Mouse (Mus musculus) heart, embryonic 13.5 days (tissue): ENCODE results near the gene Kifc3. TPM values are rescaled to one million over a fixed set of nuclear protein-coding genes. Genes with fewer than 3 reads are reported as not detected.

Experiments used
- ATAC-seq: fragments of 200-750 bp; cut with Nextera tagmentation; 2 replicates; pipeline ENCODE4 v1.8.0; 2017; ENCODE audit warnings: moderate TSS enrichment; ENCODE audit not compliant: insufficient number of reproducible peaks, low FRiP score, low TSS enrichment; ENCODE audit errors: extremely low read depth
- H3K27ac ChIP-seq: fragments of 300-500 bp; sonication (generic); replicated peaks from 2 replicates; pipeline ENCODE4 v1.5.1; 2015; ENCODE audit warnings: moderate library complexity, mild to moderate bottlenecking, inconsistent platforms
- H3K27me3 ChIP-seq: fragments of 300-500 bp; sonication (generic); replicated peaks from 2 replicates; pipeline ENCODE4 v1.6.1; 2015; ENCODE audit warnings: mild to moderate bottlenecking, inconsistent platforms
- H3K36me3 ChIP-seq: fragments of 300-500 bp; sonication (generic); 2 replicates; pipeline ENCODE4 v1.6.1; 2015; ENCODE audit warnings: mild to moderate bottlenecking, inconsistent platforms
- H3K4me1 ChIP-seq: fragments of 300-500 bp; sonication (generic); 2 replicates; pipeline ENCODE4 v1.6.1; 2015; ENCODE audit warnings: inconsistent platforms
- H3K4me2 ChIP-seq: fragments of 300-500 bp; sonication (generic); 2 replicates; pipeline ENCODE4 v1.6.1; 2015; ENCODE audit warnings: inconsistent platforms, mild to moderate bottlenecking, moderate library complexity
- H3K4me3 ChIP-seq: fragments of 300-500 bp; sonication (generic); 2 replicates; pipeline ENCODE4 v1.5.1; 2015; ENCODE audit warnings: moderate library complexity, mild to moderate bottlenecking, inconsistent platforms
- H3K9ac ChIP-seq: fragments of 300-500 bp; sonication (generic); 2 replicates; pipeline ENCODE4 v1.6.1; 2015; ENCODE audit warnings: inconsistent platforms, mild to moderate bottlenecking, moderate library complexity
- H3K9me3 ChIP-seq: fragments of 300-500 bp; sonication (generic); 2 replicates; pipeline ENCODE4 v1.6.1; 2016; ENCODE audit warnings: inconsistent platforms
- WGBS: fragments of 180-500 bp; shearing (Covaris S2); methylation state at CpG from one replicate; pipeline ENCODE4 v1.1.7; 2015; ENCODE audit warnings: mixed read lengths; 5-methylcytosine and 5-hydroxymethylcytosine counted together
- polyA plus RNA-seq: library from polyadenylated mRNA; unstranded; fragments of >200 nt; fragmentation: Nextera tagmentation; extraction: Ambion mirVana; gene quantifications from 2 replicates; pipeline ENCODE4 v1.2.1, GENCODE M21; 2015

The Kifc3 gene
- polyA plus RNA-seq, 1 experiment from 2014 or later = 10.6 TPM

- Histone ChIP-seq H3K36me3 (no peaks in the 10 kb centered on the region), H3K4me1 (peaks cover 20% of the 10 kb centered on the region), H3K9me3 (no peaks in the 10 kb centered on the region), H3K4me3 (no peak overlapping the region), H3K9ac (no peak overlapping the region), H3K27ac (peak overlapping the region; percentile 46), H3K4me2 (peak overlapping the region; percentile 22; the same call in 1 of the 2 replicates), H3K27me3 (no peaks in the 10 kb centered on the region)
- 32% methylated on average over 7 of the region's 7 CpGs for WGBS
- ATAC-seq = no peak
Observed at GRCm38 (mm10) chr8:95226251-95227150, 23.9 kb upstream of the Kifc3 start.

- Histone ChIP-seq H3K4me2 (no peak overlapping the region), H3K27ac (no peak overlapping the region), H3K36me3 (no peaks in the 10 kb centered on the region), H3K4me3 (no peak overlapping the region), H3K9ac (no peak overlapping the region), H3K27me3 (no peaks in the 10 kb centered on the region), H3K4me1 (peaks cover 29% of the 10 kb centered on the region), H3K9me3 (no peaks in the 10 kb centered on the region)
- no peak for ATAC-seq
- WGBS = 84% methylated on average over 5 of the region's 5 CpGs
Observed at GRCm38 (mm10) chr8:95223969-95224368, 21.4 kb upstream of the Kifc3 start.

- no peaks in the 10 kb centered on the region for H3K9me3 ChIP-seq
- no peaks in the 10 kb centered on the region for H3K36me3 ChIP-seq
- H3K4me2 ChIP-seq = no peak overlapping the region
- H3K4me1 ChIP-seq = peaks cover 12% of the 10 kb centered on the region
- WGBS = 24% methylated on average over 2 of the region's 2 CpGs
- H3K27ac ChIP-seq = peak overlapping the region; percentile 32; the same call in 1 of the 2 replicates
- no peaks in the 10 kb centered on the region for H3K27me3 ChIP-seq
- no peak overlapping the region for H3K4me3 ChIP-seq
- no peak for ATAC-seq
- H3K9ac ChIP-seq = peak overlapping the region; percentile 5; the same call in 1 of the 2 replicates
Observed at GRCm38 (mm10) chr8:95221045-95221444, 18.4 kb upstream of the Kifc3 start.

- H3K36me3 ChIP-seq = no peaks in the 10 kb centered on the region
- ATAC-seq = peak; percentile 51; the same call in 1 of the 2 replicates
Observed at GRCm38 (mm10) chr8:95220571-95220998, 18.0 kb upstream of the Kifc3 start.

GRCm38 (mm10) chr8:95219623-95220022 lies 17.0 kb upstream of the Kifc3 start:
- H3K9ac ChIP-seq = no peak overlapping the region
- no peaks in the 10 kb centered on the region for H3K27me3 ChIP-seq
- H3K27ac ChIP-seq = no peak overlapping the region
- ATAC-seq = no peak
- no peaks in the 10 kb centered on the region for H3K9me3 ChIP-seq
- no peak overlapping the region for H3K4me2 ChIP-seq
- H3K4me1 ChIP-seq = peaks cover 19% of the 10 kb centered on the region
- no peak overlapping the region for H3K4me3 ChIP-seq
- H3K36me3 ChIP-seq = no peaks in the 10 kb centered on the region
- 83% methylated on average over 8 of the region's 8 CpGs for WGBS

More at GRCm38 (mm10) chr8:95220571-95220998, 18.0 kb upstream of the Kifc3 start:
- 44% methylated on average over 7 of the region's 7 CpGs for WGBS
- Histone ChIP-seq H3K27me3 (no peaks in the 10 kb centered on the region), H3K4me2 (no peak overlapping the region), H3K9me3 (no peaks in the 10 kb centered on the region), H3K9ac (peak overlapping the region; percentile 6; the same call in 1 of the 2 replicates), H3K4me3 (no peak overlapping the region), H3K27ac (peak overlapping the region; percentile 32; the same call in 1 of the 2 replicates), H3K4me1 (peaks cover 12% of the 10 kb centered on the region)

- Histone ChIP-seq H3K36me3 (no peaks in the 10 kb centered on the region), H3K27me3 (no peaks in the 10 kb centered on the region), H3K9me3 (no peaks in the 10 kb centered on the region), H3K27ac (no peak overlapping the region), H3K4me1 (peaks cover 26% of the 10 kb centered on the region), H3K9ac (no peak overlapping the region), H3K4me2 (no peak overlapping the region), H3K4me3 (no peak overlapping the region)
- ATAC-seq = no peak
- WGBS = 72% methylated on average over 11 of the region's 11 CpGs
Observed at GRCm38 (mm10) chr8:95215709-95216360, 13.2 kb upstream of the Kifc3 start.

GRCm38 (mm10) chr8:95209924-95210323 lies 7.3 kb upstream of the Kifc3 start:
- H3K27ac ChIP-seq = peak overlapping the region; percentile 64
- no peaks in the 10 kb centered on the region for H3K36me3 ChIP-seq
- no peaks in the 10 kb centered on the region for H3K9me3 ChIP-seq
- no peak for ATAC-seq
- 0 out of 2 replicates have a peak overlapping the region, but pooled peaks have one; percentile 19 for H3K9ac ChIP-seq
- peaks cover 43% of the 10 kb centered on the region for H3K4me1 ChIP-seq
- WGBS = 30% methylated on average over 11 of the region's 11 CpGs
- H3K4me2 ChIP-seq = peak overlapping the region; percentile 40
- H3K27me3 ChIP-seq = no peaks in the 10 kb centered on the region
- H3K4me3 ChIP-seq = no peak overlapping the region

- WGBS = 9% methylated on average over 8 of the region's 8 CpGs
- ATAC-seq = no peak
- H3K36me3 ChIP-seq = no peaks in the 10 kb centered on the region
Observed at GRCm38 (mm10) chr8:95205946-95206345, 3.3 kb upstream of the Kifc3 start.

GRCm38 (mm10) chr8:95204039-95204380 lies 1.4 kb upstream of the Kifc3 start:
- Histone ChIP-seq H3K4me3 (no peak overlapping the region), H3K4me1 (peaks cover 20% of the 10 kb centered on the region), H3K4me2 (peak overlapping the region; percentile 37), H3K9me3 (no peaks in the 10 kb centered on the region), H3K36me3 (no peaks in the 10 kb centered on the region), H3K27ac (no peak overlapping the region), H3K27me3 (no peaks in the 10 kb centered on the region), H3K9ac (0 out of 2 replicates have a peak overlapping the region, but pooled peaks have one; percentile 24)
- ATAC-seq = no peak; the same call in 1 of the 2 replicates
- 16% methylated on average over 10 of the region's 10 CpGs for WGBS

More at GRCm38 (mm10) chr8:95205946-95206345, 3.3 kb upstream of the Kifc3 start:
- no peak overlapping the region for H3K9ac ChIP-seq
- H3K4me1 ChIP-seq = peaks cover 36% of the 10 kb centered on the region
- no peak overlapping the region for H3K4me2 ChIP-seq
- H3K27me3 ChIP-seq = no peaks in the 10 kb centered on the region
- H3K27ac ChIP-seq = 0 out of 2 replicates have a peak overlapping the region, but pooled peaks have one; percentile 31
- no peak overlapping the region for H3K4me3 ChIP-seq
- no peaks in the 10 kb centered on the region for H3K9me3 ChIP-seq

GRCm38 (mm10) chr8:95203326-95204038 lies 870 bp upstream of the Kifc3 start:
- WGBS = 42% methylated on average over 9 of the region's 9 CpGs
- no peak overlapping the region for H3K9ac ChIP-seq
- H3K27me3 ChIP-seq = no peaks in the 10 kb centered on the region
- no peak overlapping the region for H3K4me2 ChIP-seq
- no peak overlapping the region for H3K4me3 ChIP-seq
- H3K9me3 ChIP-seq = no peaks in the 10 kb centered on the region
- H3K4me1 ChIP-seq = peaks cover 20% of the 10 kb centered on the region
- no peaks in the 10 kb centered on the region for H3K36me3 ChIP-seq
- ATAC-seq = no peak
- H3K27ac ChIP-seq = no peak overlapping the region

GRCm38 (mm10) chr8:95202056-95202570 lies 499 bp downstream of the Kifc3 start:
- Histone ChIP-seq H3K4me3 (no peak overlapping the region), H3K27ac (no peak overlapping the region), H3K36me3 (no peaks in the 10 kb centered on the region), H3K27me3 (no peaks in the 10 kb centered on the region), H3K4me1 (peaks cover 20% of the 10 kb centered on the region), H3K9ac (no peak overlapping the region), H3K4me2 (no peak overlapping the region), H3K9me3 (no peaks in the 10 kb centered on the region)
- no peak for ATAC-seq
- 75% methylated on average over 8 of the region's 8 CpGs for WGBS
